Mouse (Mus musculus): ENCODE measurements around the gene Gm21560. TPM values are rescaled to one million over a fixed set of nuclear protein-coding genes. Genes with fewer than 3 reads are reported as not detected.
"Not testable (repeated sequence)": the region's sequence is repeated elsewhere in the genome, so short reads cannot be mapped to it uniquely, and the experiment has no call there.

Gm21560 gene
- polyA plus RNA-seq (2015; fragmentation: Nextera tagmentation; extraction: Ambion mirVana) = not detected in 2 replicates

DNA sequence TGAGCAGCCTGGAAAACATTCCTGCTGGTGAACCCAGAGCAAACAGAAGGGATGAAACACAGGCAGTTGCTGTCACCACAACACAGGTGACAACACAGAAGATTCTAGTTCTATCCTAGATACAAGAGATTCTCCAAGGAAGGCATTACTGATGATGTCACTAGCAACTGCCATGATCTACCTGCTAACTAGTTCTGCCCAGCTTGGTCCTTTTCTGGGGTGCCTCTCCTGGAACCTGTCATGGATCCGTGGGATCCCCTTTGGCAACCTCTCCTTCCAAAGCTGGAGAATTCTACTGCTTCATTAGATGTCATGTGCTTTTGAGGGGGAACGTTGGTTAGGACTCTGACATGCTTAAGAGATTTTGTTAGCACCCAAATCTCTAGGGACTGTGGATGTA lies at the start of gene Gm21560:
Gene Gm21560 (minus strand): TSS at position 101 of the 400 bp plus-strand sequence.
- H3K36me3 ChIP-seq; H3K9ac ChIP-seq; H3K9me3 ChIP-seq; H3K4me3 ChIP-seq; H3K27me3 ChIP-seq; H3K4me2 ChIP-seq; ATAC-seq (ENCODE audit: low read depth); H3K4me1 ChIP-seq (replicated peaks); H3K27ac ChIP-seq (replicated peaks): not testable (repeated sequence)
- WGBS = 78% methylated on average over 2 of the region's 2 CpGs

GRCm38 (mm10) chr14:6163538-6163937 lies 55.6 kb downstream of the Gm21560 start:
- H3K36me3 ChIP-seq; H3K4me2 ChIP-seq; H3K27ac ChIP-seq (replicated peaks); H3K9me3 ChIP-seq; H3K9ac ChIP-seq; H3K27me3 ChIP-seq; H3K4me1 ChIP-seq (replicated peaks); ATAC-seq (ENCODE audit: low read depth); H3K4me3 ChIP-seq: not testable (repeated sequence)
- 79% methylated on average over 6 of the region's 9 CpGs for WGBS

- H3K4me1 ChIP-seq (replicated peaks); ATAC-seq (ENCODE audit: low read depth); H3K9ac ChIP-seq; H3K9me3 ChIP-seq; H3K27me3 ChIP-seq; H3K4me2 ChIP-seq; H3K27ac ChIP-seq (replicated peaks); H3K36me3 ChIP-seq; H3K4me3 ChIP-seq: not testable (repeated sequence)
- 100% methylated on average over 1 of the region's 1 CpGs for WGBS
Observed at GRCm38 (mm10) chr14:6161085-6161484, 58.0 kb downstream of the Gm21560 start.

Other genes starting within 250 kb of the Gm21560 start
- gene Gm3453, start 240.2 kb downstream of the Gm21560 start, polyA plus RNA-seq (2015; fragmentation: Nextera tagmentation; extraction: Ambion mirVana) = not detected in 2 replicates
- not detected in 2 replicates for gene Gm6337, start 161.0 kb downstream of the Gm21560 start, polyA plus RNA-seq (2015; fragmentation: Nextera tagmentation; extraction: Ambion mirVana)
- gene Gm8206, start 125.3 kb downstream of the Gm21560 start, polyA plus RNA-seq (2015; fragmentation: Nextera tagmentation; extraction: Ambion mirVana) = 1.9 and 3.1 TPM in 2 replicates
- gene Gm3468, start 110.6 kb downstream of the Gm21560 start, polyA plus RNA-seq (2015; fragmentation: Nextera tagmentation; extraction: Ambion mirVana) = 4.3 and 4.4 TPM in 2 replicates
- not detected in 2 replicates for gene Gm3476, start 93.5 kb downstream of the Gm21560 start, polyA plus RNA-seq (2015; fragmentation: Nextera tagmentation; extraction: Ambion mirVana)
- 5.9 and 6.0 TPM in 2 replicates for gene Gm3411, start 68.0 kb upstream of the Gm21560 start, polyA plus RNA-seq (2015; fragmentation: Nextera tagmentation; extraction: Ambion mirVana)
- not detected in 2 replicates for gene Gm21103, start 85.6 kb upstream of the Gm21560 start, polyA plus RNA-seq (2015; fragmentation: Nextera tagmentation; extraction: Ambion mirVana)
- not detected in 2 replicates for gene Gm3618, start 124.4 kb upstream of the Gm21560 start, polyA plus RNA-seq (2015; fragmentation: Nextera tagmentation; extraction: Ambion mirVana)
- gene Gm16440, start 171.0 kb upstream of the Gm21560 start, polyA plus RNA-seq (2015; fragmentation: Nextera tagmentation; extraction: Ambion mirVana) = not detected in 2 replicates
- 4.9 and 5.5 TPM in 2 replicates for gene Gm3591, start 193.2 kb upstream of the Gm21560 start, polyA plus RNA-seq (2015; fragmentation: Nextera tagmentation; extraction: Ambion mirVana)
- not detected in 2 replicates for gene Gm3594, start 225.3 kb upstream of the Gm21560 start, polyA plus RNA-seq (2015; fragmentation: Nextera tagmentation; extraction: Ambion mirVana)